Mouse (Mus musculus): ENCODE results near the gene Tulp2.
"Not testable (repeated sequence)": the region's sequence is repeated elsewhere in the genome, so short reads cannot be mapped to it uniquely, and the experiment has no call there.

The Tulp2 gene

GRCm38 (mm10) chr7:45460377-45460776 is 21.3 kb upstream of the Tulp2 start:
- peak; percentile 90 for DNase-seq

- DNase-seq: peak; percentile 83
These were observed 20.8 kb upstream of the Tulp2 start for GRCm38 (mm10) chr7:45460860-45461314.

GRCm38 (mm10) chr7:45461326-45461725 is 20.4 kb upstream of the Tulp2 start:
- no peak for DNase-seq

GRCm38 (mm10) chr7:45461781-45462180 is 19.9 kb upstream of the Tulp2 start:
- DNase-seq: no peak

GRCm38 (mm10) chr7:45462325-45462724 is 19.4 kb upstream of the Tulp2 start:
- no peak for DNase-seq

- DNase-seq: not testable (repeated sequence)
These were observed 18.8 kb upstream of the Tulp2 start for GRCm38 (mm10) chr7:45462868-45463267.

- no peak for DNase-seq
These were observed 17.5 kb upstream of the Tulp2 start for GRCm38 (mm10) chr7:45463987-45464778.

GRCm38 (mm10) chr7:45465112-45465511 is 16.6 kb upstream of the Tulp2 start:
- DNase-seq: no peak

GRCm38 (mm10) chr7:45465549-45465948 is 16.1 kb upstream of the Tulp2 start:
- DNase-seq: no peak

- DNase-seq: peak; percentile 96
These were observed 15.2 kb upstream of the Tulp2 start, which contains the start of gene Bax for GRCm38 (mm10) chr7:45466283-45467089. Bax (minus strand) TSS chr7:45466898.

GRCm38 (mm10) chr7:45467090-45467670 is 14.5 kb upstream of the Tulp2 start:
- DNase-seq: no peak

GRCm38 (mm10) chr7:45470869-45471268 is 10.8 kb upstream of the Tulp2 start:
- peak; percentile 86 for DNase-seq

GRCm38 (mm10) chr7:45475291-45475969 is 6.2 kb upstream of the Tulp2 start:
- DNase-seq: peak; percentile 78

GRCm38 (mm10) chr7:45476453-45476852 is 5.2 kb upstream of the Tulp2 start:
- no peak for DNase-seq

- peak; percentile 73 for DNase-seq
These were observed 4.7 kb upstream of the Tulp2 start for GRCm38 (mm10) chr7:45477003-45477402.

- DNase-seq: no peak
These were observed 2.9 kb upstream of the Tulp2 start for GRCm38 (mm10) chr7:45478774-45479173.

- DNase-seq: not testable (repeated sequence)
These were observed 1.4 kb upstream of the Tulp2 start for GRCm38 (mm10) chr7:45480310-45480709.

- DNase-seq: no peak
These were observed 489 bp downstream of the Tulp2 start for GRCm38 (mm10) chr7:45482166-45482565.

GRCm38 (mm10) chr7:45484985-45485384 is 3.3 kb downstream of the Tulp2 start:
- not testable (repeated sequence) for DNase-seq

GRCm38 (mm10) chr7:45486158-45486557 is 4.5 kb downstream of the Tulp2 start:
- no peak for DNase-seq

GRCm38 (mm10) chr7:45486761-45487415 is 5.2 kb downstream of the Tulp2 start, which contains the start of gene Gm45808:
Gm45808 (minus strand) TSS chr7:45486811.
- DNase-seq: no peak

GRCm38 (mm10) chr7:45487861-45488292 is 6.2 kb downstream of the Tulp2 start:
- no peak for DNase-seq
